Mouse (Mus musculus) erythroblast, embryonic 14.5 days (primary cell): Measurements from ENCODE around the gene Fry. TPM values are rescaled to one million over a fixed set of nuclear protein-coding genes. Genes with fewer than 3 reads are reported as not detected.

Experiments
- H3K27me3 ChIP-seq: 2 replicates; pipeline ENCODE4 v1.6.1; 2012; ENCODE audit warnings: inconsistent platforms; ENCODE audit not compliant: control insufficient read depth
- H3K36me3 ChIP-seq: 2 replicates; pipeline ENCODE4 v1.6.1; 2012; ENCODE audit warnings: mild to moderate bottlenecking, inconsistent platforms; ENCODE audit not compliant: control insufficient read depth
- H3K4me1 ChIP-seq: 2 replicates; pipeline ENCODE4 v1.6.1; 2012; ENCODE audit warnings: inconsistent platforms; ENCODE audit not compliant: control insufficient read depth
- H3K4me3 ChIP-seq: replicated peaks from 2 replicates; pipeline ENCODE3; 2012; ENCODE audit warnings: moderate library complexity, mild to moderate bottlenecking, inconsistent platforms
- H3K9me3 ChIP-seq: 2 replicates; pipeline ENCODE4 v1.6.1; 2012; ENCODE audit warnings: low read length, inconsistent platforms, mixed read lengths; ENCODE audit not compliant: control insufficient read depth
- GATA1 ChIP-seq: IDR thresholded peaks from 2 replicates; pipeline ENCODE4 v1.6.1; 2012; ENCODE audit warnings: low read length, inconsistent platforms, mixed read lengths
- TAL1 ChIP-seq: IDR thresholded peaks from 3 replicates; pipeline ENCODE4 v1.6.1; 2012; ENCODE audit warnings: low read length, inconsistent platforms, mixed read lengths
- polyA plus RNA-seq: library from polyadenylated mRNA; stranded (reverse); fragments of >175 nt; gene quantifications from 2 replicates; pipeline ENCODE4 v1.2.3, GENCODE M21; 2012

Gene Fry
- polyA plus RNA-seq, 1 experiment, result 0.16 TPM

GRCm38 (mm10) chr5:150176251-150177015 is 58.0 kb downstream of the Fry start:
- H3K9me3 ChIP-seq, result peaks cover 7% of the 10 kb centered on the region
- no peaks in the 10 kb centered on the region for H3K36me3 ChIP-seq
- no peak overlapping the region for H3K4me3 ChIP-seq
- no peaks in the 10 kb centered on the region for H3K4me1 ChIP-seq
- TF ChIP-seq GATA1 (no peak), TAL1 (no peak)
- no peaks in the 10 kb centered on the region for H3K27me3 ChIP-seq

DNA sequence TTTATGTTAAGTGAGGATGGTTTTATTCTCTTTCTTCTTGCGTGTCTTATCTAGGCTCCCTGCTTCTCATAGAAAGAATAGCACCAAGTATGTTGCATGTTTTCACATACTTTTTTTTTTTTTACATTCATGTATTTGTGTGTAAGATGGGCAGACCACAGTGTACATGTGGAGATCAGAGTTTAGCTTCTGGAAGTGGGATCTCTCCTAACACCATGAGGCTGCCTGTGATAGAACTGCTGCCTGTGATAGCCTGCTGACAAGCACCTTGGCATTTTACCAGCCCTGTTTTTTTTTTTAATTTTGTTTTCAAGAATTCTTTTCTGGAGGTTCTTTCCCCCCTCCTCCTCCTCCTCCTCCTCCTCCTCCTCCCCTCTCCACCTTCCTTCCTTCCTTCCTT is 59.3 kb downstream of the Fry start:
- H3K9me3 ChIP-seq, result peaks cover 7% of the 10 kb centered on the region
- H3K4me1 ChIP-seq, result no peaks in the 10 kb centered on the region
- no peak overlapping the region for H3K4me3 ChIP-seq
- no peak for TF ChIP-seq GATA1
- no peak for TF ChIP-seq TAL1
- no peaks in the 10 kb centered on the region for H3K36me3 ChIP-seq
- no peaks in the 10 kb centered on the region for H3K27me3 ChIP-seq

DNA sequence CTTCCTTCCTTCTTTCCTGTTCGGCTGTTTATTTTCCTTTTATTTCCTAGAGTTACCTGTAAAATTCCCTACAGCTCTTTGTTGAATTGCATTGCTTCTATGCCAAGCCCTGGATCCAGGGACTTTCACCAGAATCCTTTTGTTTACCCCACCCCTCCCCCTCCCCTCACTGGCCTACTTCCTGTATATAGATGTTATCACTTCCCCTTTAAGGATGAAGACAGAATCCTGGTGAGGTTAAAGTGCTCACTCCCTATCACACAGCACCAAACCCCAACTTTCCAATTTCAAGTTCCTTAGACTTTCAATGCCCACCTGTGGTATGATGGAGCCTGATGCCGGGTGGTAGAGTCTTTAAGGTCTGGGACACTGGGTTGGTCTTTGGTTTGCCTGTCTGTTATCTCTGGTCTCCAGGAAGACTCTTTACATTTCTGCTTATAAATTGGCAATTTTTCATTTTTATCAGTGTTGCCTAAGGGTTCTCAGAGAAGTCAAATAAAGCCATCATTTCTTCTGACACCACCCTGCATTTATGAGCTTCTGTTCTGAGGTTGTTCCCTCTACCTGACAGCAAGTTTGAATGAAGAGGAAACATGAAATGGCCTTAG is 59.9 kb downstream of the Fry start:
- peaks cover 7% of the 10 kb centered on the region for H3K9me3 ChIP-seq
- TF ChIP-seq GATA1 (no peak), TAL1 (no peak)
- no peaks in the 10 kb centered on the region for H3K4me1 ChIP-seq
- no peaks in the 10 kb centered on the region for H3K27me3 ChIP-seq
- no peak overlapping the region for H3K4me3 ChIP-seq
- H3K36me3 ChIP-seq, result no peaks in the 10 kb centered on the region

GRCm38 (mm10) chr5:150180985-150181607 is 62.7 kb downstream of the Fry start:
- H3K4me3 ChIP-seq, result no peak overlapping the region
- H3K9me3 ChIP-seq, result no peaks in the 10 kb centered on the region
- no peak for TF ChIP-seq TAL1
- no peak for TF ChIP-seq GATA1
- no peaks in the 10 kb centered on the region for H3K27me3 ChIP-seq
- H3K4me1 ChIP-seq, result peaks cover 2% of the 10 kb centered on the region
- H3K36me3 ChIP-seq, result no peaks in the 10 kb centered on the region

GRCm38 (mm10) chr5:150184959-150185358 is 66.5 kb downstream of the Fry start:
- TF ChIP-seq GATA1 (no peak), TAL1 (no peak)
- no peaks in the 10 kb centered on the region for H3K9me3 ChIP-seq
- H3K27me3 ChIP-seq, result no peaks in the 10 kb centered on the region
- H3K4me1 ChIP-seq, result peaks cover 2% of the 10 kb centered on the region
- H3K36me3 ChIP-seq, result no peaks in the 10 kb centered on the region
- no peak overlapping the region for H3K4me3 ChIP-seq

DNA sequence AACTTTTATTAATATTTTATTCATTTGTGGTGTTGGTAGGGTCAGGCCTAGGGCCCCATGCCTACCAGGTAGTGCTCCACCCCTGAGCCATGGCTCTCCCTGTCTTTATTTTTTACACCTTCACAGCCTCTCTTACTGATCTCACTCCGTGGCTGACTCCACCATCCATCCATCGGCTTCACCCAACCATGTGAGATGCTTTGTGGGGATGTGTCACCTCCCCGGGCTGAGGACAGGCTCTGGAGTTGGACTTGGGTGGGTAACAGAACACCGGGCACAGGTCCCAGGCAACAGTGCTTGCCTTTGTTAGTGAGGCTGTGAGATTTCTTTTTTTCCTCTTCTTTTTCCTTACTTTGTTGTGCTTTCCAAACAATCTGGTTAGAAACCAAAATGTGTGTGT is 67.7 kb downstream of the Fry start:
- no peaks in the 10 kb centered on the region for H3K36me3 ChIP-seq
- peaks cover 5% of the 10 kb centered on the region; the same call in 1 of the 2 replicates for H3K9me3 ChIP-seq
- H3K4me1 ChIP-seq, result peaks cover 2% of the 10 kb centered on the region
- no peak for TF ChIP-seq GATA1
- TF ChIP-seq TAL1, result no peak
- H3K4me3 ChIP-seq, result no peak overlapping the region
- no peaks in the 10 kb centered on the region for H3K27me3 ChIP-seq

DNA sequence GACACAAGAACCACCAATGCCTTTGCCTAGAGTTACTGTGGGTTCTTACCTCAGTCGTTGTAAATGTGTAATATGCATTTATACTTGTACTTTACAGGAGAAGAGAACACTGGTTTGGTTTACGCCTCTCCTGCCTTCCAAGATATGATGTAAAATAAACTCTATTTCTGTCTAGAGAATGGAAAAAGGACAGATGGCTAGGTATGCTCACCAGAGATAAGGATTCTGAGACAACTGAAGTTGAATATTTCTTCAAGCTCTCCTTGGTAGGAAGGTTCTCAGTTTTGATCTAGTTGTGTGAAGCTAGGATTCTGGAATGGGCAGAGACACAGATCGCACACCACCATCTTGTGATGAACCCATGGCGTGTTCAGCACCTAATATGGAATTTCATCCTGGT is 68.2 kb downstream of the Fry start:
- Histone ChIP-seq H3K4me3 (no peak overlapping the region), H3K36me3 (no peaks in the 10 kb centered on the region), H3K9me3 (peaks cover 5% of the 10 kb centered on the region; the same call in 1 of the 2 replicates), H3K4me1 (peaks cover 2% of the 10 kb centered on the region), H3K27me3 (no peaks in the 10 kb centered on the region)
- TF ChIP-seq TAL1 (no peak), GATA1 (no peak)

DNA sequence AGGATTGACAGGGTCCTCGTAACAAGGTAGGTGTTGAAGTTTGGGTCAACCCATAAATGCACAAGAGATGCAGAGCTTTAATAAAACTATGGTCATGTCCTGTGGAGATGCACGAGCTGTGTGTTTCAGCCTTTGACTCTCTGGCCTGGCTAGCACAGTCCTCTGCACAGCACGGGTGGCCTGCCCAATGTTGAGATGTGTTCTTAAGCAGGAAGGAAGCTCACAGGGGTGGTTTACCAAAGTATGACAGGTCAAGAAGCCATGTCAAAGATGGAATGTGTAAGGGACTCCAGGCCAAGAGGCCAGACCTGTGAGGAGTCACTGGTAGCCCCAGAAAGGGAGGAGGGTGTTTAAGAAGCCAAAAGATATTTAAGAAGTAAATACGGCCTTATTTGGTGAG is 69.6 kb downstream of the Fry start:
- Histone ChIP-seq H3K4me1 (peaks cover 2% of the 10 kb centered on the region), H3K36me3 (no peaks in the 10 kb centered on the region), H3K9me3 (peaks cover 5% of the 10 kb centered on the region; the same call in 1 of the 2 replicates), H3K27me3 (no peaks in the 10 kb centered on the region), H3K4me3 (no peak overlapping the region)
- TF ChIP-seq GATA1 (no peak), TAL1 (no peak)

- H3K36me3 ChIP-seq, result no peaks in the 10 kb centered on the region
- no peak overlapping the region for H3K4me3 ChIP-seq
- H3K4me1 ChIP-seq, result peaks cover 1% of the 10 kb centered on the region
- TF ChIP-seq TAL1, result no peak
- no peak for TF ChIP-seq GATA1
- H3K27me3 ChIP-seq, result no peaks in the 10 kb centered on the region
- H3K9me3 ChIP-seq, result peaks cover 5% of the 10 kb centered on the region; the same call in 1 of the 2 replicates
Measured at GRCm38 (mm10) chr5:150190454-150191358, 72.3 kb downstream of the Fry start.
